Mouse (Mus musculus) layer of hippocampus, adult 8-10 months (tissue): ENCODE measurements around the gene Tlr9. TPM values are rescaled to one million over a fixed set of nuclear protein-coding genes. Genes with fewer than 3 reads are reported as not detected.

Experiments
- DNase-seq, 2 experiments: peaks; one replicate each; pipeline ENCODE4 v3.0.0; 2022; ENCODE audit warnings: low spot score in 2 of 2
- total RNA-seq, 4 experiments: library from RNA; stranded (reverse); gene quantifications; 2 replicates each; pipeline ENCODE4 v1.2.4; 2022

The Tlr9 gene
- total RNA-seq, 4 experiments from 2014 or later = 0.94 to 3.2 (median 2.1) TPM

DNA sequence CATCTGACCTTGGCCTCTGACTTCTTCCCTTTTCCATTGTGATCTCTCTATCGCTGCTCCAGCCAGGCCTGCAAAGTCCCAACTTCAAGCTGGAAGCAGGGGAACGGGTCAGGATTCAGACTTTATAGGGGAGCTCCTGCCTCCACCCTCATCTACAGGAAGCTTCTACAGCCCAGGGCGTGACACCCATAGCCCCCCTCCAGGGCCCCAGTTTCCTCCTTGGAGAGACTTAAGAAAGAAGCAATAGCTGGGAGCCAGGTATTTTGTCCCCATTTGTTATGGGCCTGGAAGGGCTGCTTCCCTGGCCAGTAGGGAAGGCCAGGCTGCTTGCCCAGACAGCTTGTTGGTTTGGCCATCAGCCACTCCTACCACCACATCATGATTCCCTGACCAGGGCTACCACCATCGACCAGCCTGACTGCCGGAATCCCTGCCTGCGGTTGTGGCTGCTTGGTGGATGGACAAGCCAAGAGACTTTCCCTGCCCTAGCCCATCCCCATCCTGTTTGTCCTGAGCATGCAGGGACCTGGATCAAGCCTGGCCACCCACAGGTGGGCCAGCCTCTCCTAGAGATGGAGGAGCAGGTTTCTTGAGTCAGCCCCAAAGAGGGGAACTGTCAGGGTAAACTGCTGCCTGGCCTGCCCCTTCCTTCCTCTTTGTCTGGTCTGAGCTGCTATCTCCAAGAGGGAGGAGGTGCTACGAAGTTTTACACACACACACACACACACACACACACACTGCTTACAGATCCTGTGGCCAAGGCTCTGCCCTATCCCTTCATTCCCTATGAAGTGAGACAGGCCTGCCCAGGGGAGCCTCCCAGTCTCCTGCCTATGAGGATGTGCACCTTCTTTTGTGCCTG is 18.2 kb upstream of the Tlr9 start:
- no peak for DNase-seq

- no peak for DNase-seq
Observed at GRCm38 (mm10) chr9:106205713-106206290, 16.6 kb upstream of the Tlr9 start.

GRCm38 (mm10) chr9:106206515-106206914 is 15.9 kb upstream of the Tlr9 start:
- DNase-seq = no peak

DNA sequence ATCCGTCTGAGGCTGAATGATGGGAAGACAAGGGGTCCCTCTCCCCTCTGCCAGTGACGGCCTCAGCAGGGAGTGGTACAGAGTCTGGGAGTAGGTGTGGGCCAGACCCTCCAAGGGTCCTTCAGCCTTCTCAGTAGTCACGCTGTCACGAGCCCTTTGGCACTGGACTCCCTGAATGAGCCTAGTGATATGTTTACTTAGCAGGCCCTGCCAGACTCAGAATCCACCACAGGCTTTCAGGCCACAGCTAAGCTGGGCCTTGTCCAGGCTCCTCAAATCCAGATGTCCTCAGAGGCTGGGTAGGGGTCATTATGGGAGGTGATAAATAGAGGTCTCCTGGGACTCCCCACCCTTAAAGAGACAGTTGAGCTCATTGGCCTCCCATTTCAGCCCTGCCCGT is 14.2 kb upstream of the Tlr9 start:
- no peak for DNase-seq

- DNase-seq = no peak
Observed at GRCm38 (mm10) chr9:106209954-106210353, 12.4 kb upstream of the Tlr9 start.

GRCm38 (mm10) chr9:106210853-106211609 is 11.4 kb upstream of the Tlr9 start:
- no peak for DNase-seq

DNA sequence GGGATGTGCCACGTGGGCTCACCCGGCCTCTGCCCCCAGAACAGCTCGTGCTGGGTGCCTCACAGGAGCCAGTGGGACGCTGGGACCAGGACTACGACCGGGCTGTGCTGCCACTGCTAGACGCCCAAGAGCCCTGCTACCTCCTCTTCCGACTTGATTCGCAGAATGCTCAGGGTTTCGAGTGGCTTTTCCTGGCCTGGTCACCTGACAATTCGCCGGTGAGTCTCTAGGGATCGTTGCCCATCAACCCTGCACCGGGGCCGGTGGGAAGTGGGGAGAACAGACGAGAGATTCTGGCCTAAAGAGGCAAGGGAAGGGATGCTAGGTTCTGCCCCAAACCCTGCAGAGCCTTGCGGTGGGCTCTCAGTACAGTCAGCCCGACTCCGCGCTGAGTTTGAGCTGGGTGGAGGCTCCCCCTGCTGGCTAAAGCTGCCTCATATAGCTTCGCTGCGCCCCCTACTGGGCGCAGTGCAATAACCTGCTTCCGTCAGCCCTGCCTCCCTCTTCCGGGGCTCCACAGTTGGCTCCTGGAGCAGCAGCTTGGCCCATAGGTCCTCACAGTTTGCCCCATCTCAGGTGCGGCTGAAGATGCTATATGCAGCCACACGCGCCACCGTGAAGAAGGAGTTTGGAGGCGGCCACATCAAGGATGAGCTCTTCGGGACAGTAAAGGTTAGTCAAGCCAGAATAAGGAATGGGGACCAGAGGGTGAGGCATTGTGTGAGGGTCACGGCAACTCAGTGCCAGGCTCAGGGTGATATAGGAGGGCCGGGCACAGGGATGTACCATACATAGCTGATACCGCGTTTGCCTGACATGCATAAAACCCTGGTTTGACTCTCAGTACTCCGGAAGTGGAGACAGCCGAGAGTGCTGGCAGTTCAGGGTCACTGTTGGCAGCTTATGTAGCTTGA is 10.5 kb upstream of the Tlr9 start:
- DNase-seq = peak in 1 of 2 experiments; percentile 81

- DNase-seq = no peak
Observed at GRCm38 (mm10) chr9:106212594-106212981, 9.8 kb upstream of the Tlr9 start.

DNA sequence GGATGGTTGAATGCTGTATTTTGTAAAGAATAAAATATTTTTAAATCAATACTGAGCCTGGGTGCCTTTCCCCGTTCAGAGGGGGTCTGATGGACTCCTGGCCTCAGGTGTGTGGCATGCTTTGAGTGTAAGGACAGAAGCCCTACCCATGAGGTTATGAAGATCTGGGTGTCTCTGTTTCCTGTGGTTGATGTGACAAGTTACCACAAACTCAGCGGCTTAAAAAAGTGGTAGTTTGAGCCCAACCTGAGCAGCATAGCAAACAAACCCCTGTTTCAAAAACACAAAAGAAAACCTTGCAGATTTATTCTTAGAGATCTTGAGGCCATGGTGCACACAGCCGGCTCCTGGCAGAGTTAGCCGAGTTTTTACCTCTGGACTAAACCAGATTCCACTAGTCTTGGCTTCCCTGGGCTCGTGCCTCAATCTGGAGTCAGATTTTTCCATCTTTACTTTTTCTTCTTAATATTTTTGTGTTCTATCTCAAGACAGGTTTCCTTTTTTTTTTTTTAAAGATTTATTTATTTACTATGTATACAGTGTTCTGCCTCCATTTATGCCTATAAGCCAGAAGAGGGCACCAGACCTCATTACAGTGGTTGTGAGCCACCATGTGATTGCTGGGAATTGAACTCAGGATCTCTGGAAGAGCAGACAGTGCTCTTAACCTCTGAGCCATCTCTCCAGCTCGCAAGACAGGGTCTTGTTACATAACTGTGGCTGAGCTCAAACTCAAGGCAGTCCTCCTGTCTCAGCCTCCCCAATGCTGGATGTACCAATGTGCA is 6.9 kb upstream of the Tlr9 start:
- DNase-seq = no peak

GRCm38 (mm10) chr9:106216971-106217370 is 5.4 kb upstream of the Tlr9 start:
- no peak for DNase-seq

DNA sequence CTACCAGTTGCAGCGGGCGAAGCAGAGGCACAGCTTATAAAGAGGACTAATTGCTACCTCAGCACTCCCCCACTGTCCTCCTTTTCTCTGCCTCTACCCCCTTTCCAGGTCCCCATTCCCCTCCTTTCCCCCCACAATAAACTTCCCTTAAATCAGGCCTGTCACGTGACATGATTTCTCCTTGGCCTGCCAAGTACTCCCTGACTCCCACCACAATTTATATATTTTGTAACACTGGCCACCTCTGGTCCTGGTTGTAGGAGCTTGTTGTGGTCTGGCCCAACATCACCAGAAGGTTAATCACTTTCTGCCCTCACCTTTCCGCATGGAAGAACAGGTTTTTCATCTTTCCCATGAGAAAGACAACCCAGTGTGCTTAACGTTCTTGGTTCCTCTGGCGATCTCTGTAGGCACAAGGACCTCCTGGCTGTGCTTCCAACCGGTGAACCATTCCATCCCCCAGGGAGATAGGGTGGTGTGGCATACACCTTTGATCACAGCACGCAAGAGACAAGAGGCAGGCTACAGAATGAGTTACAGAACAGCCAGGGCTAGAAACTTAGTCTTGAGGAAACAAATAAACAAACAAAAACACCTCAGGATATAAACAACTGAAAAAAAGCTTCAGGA is 1.4 kb upstream of the Tlr9 start:
- DNase-seq = no peak

GRCm38 (mm10) chr9:106222994-106223393 is 596 bp downstream of the Tlr9 start:
- no peak for DNase-seq

- no peak for DNase-seq
Observed at GRCm38 (mm10) chr9:106225469-106226150, 3.2 kb downstream of the Tlr9 start.

- DNase-seq = no peak
Observed at GRCm38 (mm10) chr9:106226151-106226682, 3.8 kb downstream of the Tlr9 start.

GRCm38 (mm10) chr9:106227790-106228429 is 5.5 kb downstream of the Tlr9 start:
- no peak for DNase-seq

- no peak for DNase-seq
Observed at GRCm38 (mm10) chr9:106230051-106230733, 7.8 kb downstream of the Tlr9 start.

DNA sequence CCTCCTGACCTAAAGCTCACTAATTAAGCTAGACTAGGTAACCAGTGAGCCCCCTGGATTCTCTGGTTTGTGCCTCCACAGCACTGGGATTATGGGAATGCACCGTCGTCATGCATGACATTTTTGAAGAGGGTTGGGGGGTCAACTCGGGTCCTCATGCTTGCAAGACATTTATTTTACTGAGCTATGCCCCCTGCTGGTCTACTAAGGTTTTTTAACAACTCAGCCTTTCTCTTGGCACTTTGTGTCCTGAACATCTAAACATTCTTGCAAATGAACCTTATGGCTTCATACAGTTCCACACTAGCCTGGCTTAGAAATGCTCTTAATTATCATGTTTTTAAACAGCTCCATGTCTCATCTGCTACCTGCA is 8.3 kb downstream of the Tlr9 start:
- DNase-seq = no peak

GRCm38 (mm10) chr9:106231220-106231619 is 8.8 kb downstream of the Tlr9 start:
- DNase-seq = no peak
